Mouse (Mus musculus) MEL (cell line): Measurements from ENCODE around the gene Ccm2. TPM values are rescaled to one million over a fixed set of nuclear protein-coding genes. Genes with fewer than 3 reads are reported as not detected.

Experiments used
- DNase-seq: peaks from one replicate; pipeline ENCODE4 v3.0.0; 2011; ENCODE audit warnings: low read depth, low spot score
- H3K27ac ChIP-seq: 2 replicates; pipeline ENCODE4 v1.5.1; 2012; ENCODE audit warnings: low read depth, mild to moderate bottlenecking, control low read depth, low read length, moderate library complexity; ENCODE audit not compliant: control insufficient read depth
- H3K27me3 ChIP-seq, 2 experiments: fragments of 150-350 bp in 1 of 2; sonication (generic) in 1 of 2; 2 replicates each; pipeline ENCODE4 v1.6.1; 2012; ENCODE audit warnings: low read length in 2 of 2, mild to moderate bottlenecking in 2 of 2, improper control_type of control experiment in 1 of 2, moderate library complexity in 1 of 2; ENCODE audit not compliant: insufficient read depth in 2 of 2, control insufficient read depth in 1 of 2
- H3K36me3 ChIP-seq, 2 experiments: 2 replicates each; pipeline ENCODE4 v1.6.1; 2012 to 2014; ENCODE audit warnings: low read length in 2 of 2, improper control_type of control experiment in 1 of 2, inconsistent platforms in 1 of 2, mild to moderate bottlenecking in 1 of 2; ENCODE audit not compliant: insufficient read depth in 2 of 2, control insufficient read depth in 1 of 2
- H3K4me1 ChIP-seq, 2 experiments: fragments of 150-350 bp in 1 of 2; sonication (generic) in 1 of 2; 2 replicates each; pipeline ENCODE4 v1.6.1; 2012; ENCODE audit warnings: low read length in 2 of 2, improper control_type of control experiment in 1 of 2, mild to moderate bottlenecking in 1 of 2; ENCODE audit not compliant: insufficient read depth in 2 of 2, control insufficient read depth in 1 of 2
- H3K4me3 ChIP-seq, 2 experiments: fragments of 150-350 bp in 1 of 2; sonication (generic) in 1 of 2; 2 replicates each; pipeline ENCODE4 v1.5.1; 2012; ENCODE audit warnings: low read depth in 2 of 2, low read length in 2 of 2, mild to moderate bottlenecking in 2 of 2, moderate library complexity in 2 of 2, control low read depth in 1 of 2, improper control_type of control experiment in 1 of 2; ENCODE audit not compliant: control insufficient read depth in 1 of 2, insufficient read depth in 1 of 2
- H3K79me2 ChIP-seq: 2 replicates; pipeline ENCODE4 v1.6.1; 2012; ENCODE audit warnings: mild to moderate bottlenecking, low read length, moderate library complexity; ENCODE audit not compliant: control insufficient read depth, poor library complexity, insufficient read depth
- H3K9ac ChIP-seq: 2 replicates; pipeline ENCODE4 v1.6.1; 2012; ENCODE audit warnings: low read depth, mild to moderate bottlenecking, control low read depth, low read length, moderate library complexity; ENCODE audit not compliant: control insufficient read depth, poor library complexity, severe bottlenecking
- H3K9me3 ChIP-seq: fragments of 150-350 bp; sonication (generic); replicated peaks from 2 replicates; pipeline ENCODE4 v1.6.1; 2012; ENCODE audit warnings: mild to moderate bottlenecking, low read length, improper control_type of control experiment, moderate library complexity; ENCODE audit not compliant: insufficient read depth
- BHLHE40 ChIP-seq: IDR thresholded peaks from 2 replicates; pipeline ENCODE4 v1.6.1; 2012; ENCODE audit warnings: low read depth, mild to moderate bottlenecking, inconsistent platforms, low read length, improper control_type of control experiment, borderline replicate concordance
- CHD2 ChIP-seq: IDR thresholded peaks from 2 replicates; pipeline ENCODE4 v1.6.1; 2011; ENCODE audit warnings: low read length, improper control_type of control experiment
- E2F4 ChIP-seq: IDR thresholded peaks from 2 replicates; pipeline ENCODE4 v1.6.1; 2011; ENCODE audit warnings: low read depth, low read length, improper control_type of control experiment, borderline replicate concordance
- ELF1 ChIP-seq: IDR thresholded peaks from 2 replicates; pipeline ENCODE4 v1.6.1; 2014; ENCODE audit warnings: low read depth, mild to moderate bottlenecking, inconsistent platforms, low read length, improper control_type of control experiment, moderate library complexity
- EP300 ChIP-seq, 2 experiments: IDR thresholded peaks; 2 replicates each; pipeline ENCODE4 v1.6.1; 2011; ENCODE audit warnings: improper control_type of control experiment in 2 of 2, low read length in 2 of 2, low read depth in 1 of 2, mild to moderate bottlenecking in 1 of 2
- ETS1 ChIP-seq: IDR thresholded peaks from 2 replicates; pipeline ENCODE4 v1.6.1; 2012; ENCODE audit warnings: low read depth, mild to moderate bottlenecking, inconsistent platforms, low read length, improper control_type of control experiment, moderate library complexity
- GATA1 ChIP-seq: IDR thresholded peaks from 2 replicates; pipeline ENCODE4 v1.6.1; 2011; ENCODE audit warnings: low read depth, low read length, improper control_type of control experiment
- HCFC1 ChIP-seq: IDR thresholded peaks from 2 replicates; pipeline ENCODE4 v1.6.1; 2012; ENCODE audit warnings: low read depth, mild to moderate bottlenecking, inconsistent platforms, low read length, improper control_type of control experiment, moderate library complexity
- JUND ChIP-seq: IDR thresholded peaks from 2 replicates; pipeline ENCODE4 v1.6.1; 2011; ENCODE audit warnings: low read depth, mild to moderate bottlenecking, improper control_type of control experiment, low read length
- MAFK ChIP-seq: IDR thresholded peaks from 2 replicates; pipeline ENCODE4 v1.6.1; 2011; ENCODE audit warnings: low read depth, mild to moderate bottlenecking, low read length, improper control_type of control experiment, borderline replicate concordance
- MAX ChIP-seq: IDR thresholded peaks from 2 replicates; pipeline ENCODE4 v1.6.1; 2011; ENCODE audit warnings: low read length, improper control_type of control experiment
- MAZ ChIP-seq: IDR thresholded peaks from 2 replicates; pipeline ENCODE4 v1.6.1; 2012; ENCODE audit warnings: low read depth, mild to moderate bottlenecking, inconsistent platforms, low read length, improper control_type of control experiment
- MXI1 ChIP-seq: IDR thresholded peaks from 2 replicates; pipeline ENCODE4 v1.6.1; 2011; ENCODE audit warnings: mild to moderate bottlenecking, low read depth, low read length, improper control_type of control experiment
- MYB ChIP-seq: IDR thresholded peaks from 2 replicates; pipeline ENCODE4 v1.6.1; 2011; ENCODE audit warnings: mild to moderate bottlenecking, low read depth, low read length, improper control_type of control experiment
- MYC ChIP-seq: IDR thresholded peaks from 2 replicates; pipeline ENCODE4 v1.6.1; 2011; ENCODE audit warnings: low read depth, mild to moderate bottlenecking, low read length, improper control_type of control experiment, moderate library complexity
- NELFE ChIP-seq: IDR thresholded peaks from 2 replicates; pipeline ENCODE4 v1.6.1; 2011; ENCODE audit warnings: low read depth, low read length, improper control_type of control experiment
- POLR2A ChIP-seq, 2 experiments: IDR thresholded peaks; 2 replicates each; pipeline ENCODE4 v1.6.1; 2011 to 2012; ENCODE audit warnings: low read length in 2 of 2, mild to moderate bottlenecking in 2 of 2, control low read depth in 1 of 2, improper control_type of control experiment in 1 of 2, low read depth in 1 of 2, moderate library complexity in 1 of 2; ENCODE audit not compliant: control insufficient read depth in 1 of 2, insufficient read depth in 1 of 2, poor library complexity in 1 of 2
- POLR2AphosphoS5 ChIP-seq: IDR thresholded peaks from 2 replicates; pipeline ENCODE4 v1.6.1; 2012; ENCODE audit warnings: low read depth, borderline replicate concordance, mild to moderate bottlenecking, inconsistent platforms, low read length, moderate library complexity, mixed read lengths
- SIN3A ChIP-seq: IDR thresholded peaks from 2 replicates; pipeline ENCODE4 v1.6.1; 2012; ENCODE audit warnings: low read length, improper control_type of control experiment, inconsistent platforms
- SMC3 ChIP-seq: IDR thresholded peaks from 2 replicates; pipeline ENCODE4 v1.6.1; 2011; ENCODE audit warnings: low read depth, low read length, improper control_type of control experiment
- TAL1 ChIP-seq: IDR thresholded peaks from 2 replicates; pipeline ENCODE4 v1.6.1; 2012; ENCODE audit warnings: mild to moderate bottlenecking, inconsistent platforms, low read length, moderate library complexity, mixed read lengths
- TBP ChIP-seq: IDR thresholded peaks from 2 replicates; pipeline ENCODE4 v1.8.0; 2011; ENCODE audit warnings: low read depth, low read length, improper control_type of control experiment
- TCF12 ChIP-seq: IDR thresholded peaks from 2 replicates; pipeline ENCODE4 v1.6.1; 2014; ENCODE audit warnings: low read depth, mild to moderate bottlenecking, inconsistent platforms, low read length, improper control_type of control experiment, moderate library complexity
- UBTF ChIP-seq: IDR thresholded peaks from 2 replicates; pipeline ENCODE4 v1.6.1; 2012; ENCODE audit warnings: low read depth, mild to moderate bottlenecking, inconsistent platforms, low read length, improper control_type of control experiment, moderate library complexity, borderline replicate concordance; ENCODE audit not compliant: insufficient read depth
- USF1 ChIP-seq: IDR thresholded peaks from 2 replicates; pipeline ENCODE4 v1.6.1; 2014; ENCODE audit warnings: low read depth, mild to moderate bottlenecking, inconsistent platforms, low read length, improper control_type of control experiment, moderate library complexity
- USF2 ChIP-seq, 2 experiments: IDR thresholded peaks; 2 replicates each; pipeline ENCODE4 v1.6.1; 2011 to 2012; ENCODE audit warnings: improper control_type of control experiment in 2 of 2, low read length in 2 of 2, borderline replicate concordance in 1 of 2, inconsistent platforms in 1 of 2, low read depth in 1 of 2, mild to moderate bottlenecking in 1 of 2; ENCODE audit not compliant: insufficient read depth in 1 of 2
- ZC3H11A ChIP-seq: IDR thresholded peaks from 2 replicates; pipeline ENCODE4 v1.6.1; 2012; ENCODE audit warnings: low read depth, mild to moderate bottlenecking, inconsistent platforms, low read length, improper control_type of control experiment
- ZKSCAN1 ChIP-seq: IDR thresholded peaks from 2 replicates; pipeline ENCODE4 v1.6.1; 2012; ENCODE audit warnings: low read depth, mild to moderate bottlenecking, inconsistent platforms, low read length, improper control_type of control experiment, moderate library complexity
- ZMIZ1 ChIP-seq: IDR thresholded peaks from 2 replicates; pipeline ENCODE4 v1.6.1; 2012; ENCODE audit warnings: low read depth, mild to moderate bottlenecking, inconsistent platforms, low read length, improper control_type of control experiment, moderate library complexity
- ZNF384 ChIP-seq: IDR thresholded peaks from 2 replicates; pipeline ENCODE4 v1.6.1; 2012; ENCODE audit warnings: low read depth, mild to moderate bottlenecking, inconsistent platforms, low read length, improper control_type of control experiment
- polyA plus RNA-seq, 2 experiments: library from polyadenylated mRNA; stranded (reverse) in 1 of 2; unstranded in 1 of 2; fragments of >175 nt in 1 of 2; fragments of >200 nt in 1 of 2; gene quantifications; 2 replicates each; pipeline versions ENCODE4 v1.2.1 to v1.2.4; 2012; ENCODE audit warnings: low replicate concordance in 2 of 2, low read depth in 1 of 2; ENCODE audit not compliant: insufficient read length in 2 of 2, insufficient read depth in 1 of 2, missing spikeins in 1 of 2
- total RNA-seq: library from RNA; depleted of rRNA; stranded (reverse); fragments of 300-350 nt; gene quantifications from 2 replicates; pipeline ENCODE4 v1.2.3, GENCODE M21; 2012

The Ccm2 gene
- total and polyA plus RNA-seq, 3 experiments: 49.2 to 66.4 TPM; not detected in 1

DNA sequence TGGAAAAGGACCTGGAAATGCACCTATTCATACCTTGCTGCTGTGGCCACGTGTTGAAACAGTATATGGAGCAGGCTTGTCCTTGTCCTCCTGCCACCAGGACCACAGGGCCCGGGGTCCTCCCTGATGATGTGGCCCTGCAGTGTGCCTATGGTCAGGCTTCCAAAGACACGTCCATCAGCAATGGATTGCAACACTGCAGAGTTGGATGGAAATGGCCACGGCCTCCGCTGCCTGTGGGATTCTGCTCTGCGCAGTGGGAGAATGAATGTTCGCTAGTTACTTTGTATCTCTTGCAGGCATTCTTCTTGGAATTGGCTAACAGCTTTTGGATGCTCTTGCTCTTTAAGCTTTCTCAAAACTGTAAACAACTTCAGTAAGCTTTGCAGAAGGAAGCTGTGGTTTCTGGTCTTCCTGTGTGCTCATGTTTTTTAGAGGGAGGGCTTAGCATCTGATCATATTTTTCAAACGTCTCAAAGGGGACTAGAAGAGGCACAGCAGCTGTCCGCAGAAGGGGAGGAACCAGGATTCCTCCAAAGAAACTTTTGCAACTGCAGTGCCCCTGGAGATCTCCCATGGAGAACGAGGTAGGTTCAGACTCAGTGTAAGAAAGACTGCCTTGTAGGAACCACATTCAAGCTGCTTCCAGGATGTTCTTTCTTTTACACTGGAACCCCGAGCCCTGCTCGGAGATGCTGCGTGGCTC, 14.1 kb downstream of the Ccm2 start:
- H3K9me3 ChIP-seq: no peaks in the 10 kb centered on the region
- H3K4me3 ChIP-seq: peak overlapping the region; percentile 28 to 29; a peak in 3 of 4 replicates
- TF ChIP-seq NELFE (peak; percentile 37; the same call in 1 of the 2 replicates), SMC3 (peak; percentile 18; the same call in 1 of the 2 replicates), TCF12 (peak; percentile 66), MAFK (no peak; the same call in 1 of the 2 replicates), POLR2A (IDR thresholded peaks at IDR 0.05; ENCODE audit: control insufficient read depth in 1 of 2, insufficient read depth in 1 of 2, low read depth in 1 of 2, low read length in 2 of 2, poor library complexity in 1 of 2) (peak in 1 of 2 experiments; percentile 56; a peak in 2 of 4 replicates), TBP (peak; percentile 68), BHLHE40 (peak; percentile 45; the same call in 1 of the 2 replicates), MYC (no peak), CHD2 (no peak), USF2 (IDR thresholded peaks at IDR 0.05; ENCODE audit: borderline replicate concordance in 1 of 2, insufficient read depth in 1 of 2, low read depth in 1 of 2, low read length in 2 of 2) (no peak), TAL1 (no peak), E2F4 (no peak), ZKSCAN1 (no peak), ZMIZ1 (no peak), POLR2AphosphoS5 (no peak), ZNF384 (peak; percentile 43), EP300 (IDR thresholded peaks at IDR 0.05; ENCODE audit: low read depth in 1 of 2, low read length in 2 of 2) (peak; percentile 71 to 80), UBTF (no peak), HCFC1 (peak; percentile 65; the same call in 1 of the 2 replicates), ELF1 (0 out of 2 replicates have a peak, but pooled peaks have one; percentile 43), MXI1 (peak; percentile 69), GATA1 (no peak), SIN3A (peak; percentile 96), JUND (no peak), ZC3H11A (no peak), MYB (0 out of 2 replicates have a peak, but pooled peaks have one; percentile 16), ETS1 (peak; percentile 90), USF1 (no peak), MAX (no peak), MAZ (no peak; the same call in 1 of the 2 replicates)
- TF ChIP-seq, all 39 proteins: peak for 14
- Histone ChIP-seq H3K27me3 (no peaks in the 10 kb centered on the region), H3K9ac (peak overlapping the region; percentile 45), H3K79me2 (peaks cover 60% of the 10 kb centered on the region), H3K27ac (peak overlapping the region; percentile 74), H3K36me3 (peaks cover 2 to 48% of the 10 kb centered on the region in 2 experiments), H3K4me1 (peaks cover 45 to 52% of the 10 kb centered on the region in 2 experiments)
- DNase-seq: peak; percentile 81
